Mouse (Mus musculus) liver, postnatal 0 days (tissue): Measurements from ENCODE around the gene Ctsw. TPM values are rescaled to one million over a fixed set of nuclear protein-coding genes. Genes with fewer than 3 reads are reported as not detected.

Source experiments
- ATAC-seq: fragments of 200-750 bp; cut with Nextera tagmentation; 2 replicates; pipeline ENCODE4 v1.8.0; 2017; ENCODE audit warnings: mild to moderate bottlenecking, moderate library complexity
- DNase-seq: peaks from one replicate; pipeline ENCODE4 v3.0.0-alpha.2; 2016
- H3K27ac ChIP-seq: fragments of 300-500 bp; sonication (generic); 2 replicates; pipeline ENCODE4 v1.5.1; 2014; ENCODE audit warnings: antibody characterized with exemption, moderate library complexity, mild to moderate bottlenecking, low read depth
- H3K27me3 ChIP-seq: fragments of 300-500 bp; sonication (generic); 2 replicates; pipeline ENCODE4 v1.6.1; 2014; ENCODE audit warnings: low read length, control low read depth, mixed read lengths; ENCODE audit not compliant: insufficient read depth
- H3K36me3 ChIP-seq: fragments of 300-500 bp; sonication (generic); replicated peaks from 2 replicates; pipeline ENCODE4 v1.6.1; 2014; ENCODE audit warnings: mild to moderate bottlenecking, control low read depth, low read length, moderate library complexity, mixed read lengths; ENCODE audit not compliant: insufficient read depth
- H3K4me1 ChIP-seq: fragments of 300-500 bp; sonication (generic); 2 replicates; pipeline ENCODE4 v1.6.1; 2014; ENCODE audit warnings: antibody characterized with exemption, mild to moderate bottlenecking, control low read depth; ENCODE audit not compliant: insufficient read depth
- H3K4me2 ChIP-seq: fragments of 300-500 bp; sonication (generic); 2 replicates; pipeline ENCODE4 v1.6.1; 2014; ENCODE audit warnings: low read depth, mild to moderate bottlenecking, low read length, moderate library complexity, mixed read lengths
- H3K4me3 ChIP-seq: fragments of 300-500 bp; sonication (generic); 2 replicates; pipeline ENCODE4 v1.5.1; 2014; ENCODE audit warnings: low read depth, low read length
- H3K9ac ChIP-seq: fragments of 300-500 bp; sonication (generic); replicated peaks from 2 replicates; pipeline ENCODE4 v1.6.1; 2014; ENCODE audit warnings: mild to moderate bottlenecking, moderate library complexity
- H3K9me3 ChIP-seq: fragments of 300-500 bp; sonication (generic); 2 replicates; pipeline ENCODE4 v1.6.1; 2016; ENCODE audit warnings: mild to moderate bottlenecking, control low read depth, low read length, mixed read lengths
- CTCF ChIP-seq: sonication (generic); IDR thresholded peaks from 2 replicates; pipeline ENCODE4 v1.5.1; 2016; ENCODE audit warnings: antibody characterized with exemption, low read depth
- EP300 ChIP-seq: IDR thresholded peaks from 2 replicates; pipeline ENCODE4 v1.6.1; 2016; ENCODE audit warnings: antibody characterized with exemption, low read depth, mild to moderate bottlenecking
- WGBS: fragments of 180-500 bp; shearing (Covaris S2); extraction: QIAGEN DNeasy Blood & Tissue Kit; methylation state at CpG from one replicate; pipeline ENCODE4 v1.1.7; 2014; ENCODE audit not compliant: insufficient replicate concordance; 5-methylcytosine and 5-hydroxymethylcytosine counted together
- polyA plus RNA-seq: library from polyadenylated mRNA; unstranded; fragments of >200 nt; fragmentation: Nextera tagmentation; extraction: Ambion mirVana; gene quantifications from 2 replicates; pipeline ENCODE4 v1.2.1, GENCODE M21; 2015

The Ctsw gene
- polyA plus RNA-seq, result 1.4 and 1.9 TPM in 2 replicates

GRCm38 (mm10) chr19:5468374-5468773 is at the start of gene Ctsw:
Gene Ctsw (minus strand): TSS chr19:5468507.
- peaks cover 25% of the 10 kb centered on the region for H3K36me3 ChIP-seq
- ATAC-seq, result no peak
- TF ChIP-seq CTCF, result no peak
- TF ChIP-seq EP300, result no peak

GRCm38 (mm10) chr19:5516906-5517505 is 48.7 kb upstream of the Ctsw start:
- Histone ChIP-seq H3K4me3 (no peak overlapping the region), H3K36me3 (no peaks in the 10 kb centered on the region), H3K27ac (no peak overlapping the region), H3K4me1 (peaks cover 8% of the 10 kb centered on the region; the same call in 1 of the 2 replicates), H3K9ac (no peak overlapping the region), H3K4me2 (no peak overlapping the region), H3K27me3 (no peaks in the 10 kb centered on the region), H3K9me3 (no peaks in the 10 kb centered on the region)
- TF ChIP-seq EP300, result no peak
- peak; percentile 18; the same call in 1 of the 2 replicates for TF ChIP-seq CTCF
- 77% methylated on average over 8 of the region's 8 CpGs for WGBS
- ATAC-seq, result no peak
- no peak for DNase-seq

More at GRCm38 (mm10) chr19:5468374-5468773, at the start of gene Ctsw:
- Histone ChIP-seq H3K27me3 (no peaks in the 10 kb centered on the region), H3K4me1 (no peaks in the 10 kb centered on the region), H3K4me2 (no peak within 1 kb of the TSS), H3K27ac (no peak within 1 kb of the TSS), H3K9me3 (no peaks in the 10 kb centered on the region), H3K9ac (no peak within 1 kb of the TSS), H3K4me3 (no peak within 1 kb of the TSS)
- DNase-seq, result no peak
- 39% methylated on average over 5 of the region's 5 CpGs for WGBS

DNA sequence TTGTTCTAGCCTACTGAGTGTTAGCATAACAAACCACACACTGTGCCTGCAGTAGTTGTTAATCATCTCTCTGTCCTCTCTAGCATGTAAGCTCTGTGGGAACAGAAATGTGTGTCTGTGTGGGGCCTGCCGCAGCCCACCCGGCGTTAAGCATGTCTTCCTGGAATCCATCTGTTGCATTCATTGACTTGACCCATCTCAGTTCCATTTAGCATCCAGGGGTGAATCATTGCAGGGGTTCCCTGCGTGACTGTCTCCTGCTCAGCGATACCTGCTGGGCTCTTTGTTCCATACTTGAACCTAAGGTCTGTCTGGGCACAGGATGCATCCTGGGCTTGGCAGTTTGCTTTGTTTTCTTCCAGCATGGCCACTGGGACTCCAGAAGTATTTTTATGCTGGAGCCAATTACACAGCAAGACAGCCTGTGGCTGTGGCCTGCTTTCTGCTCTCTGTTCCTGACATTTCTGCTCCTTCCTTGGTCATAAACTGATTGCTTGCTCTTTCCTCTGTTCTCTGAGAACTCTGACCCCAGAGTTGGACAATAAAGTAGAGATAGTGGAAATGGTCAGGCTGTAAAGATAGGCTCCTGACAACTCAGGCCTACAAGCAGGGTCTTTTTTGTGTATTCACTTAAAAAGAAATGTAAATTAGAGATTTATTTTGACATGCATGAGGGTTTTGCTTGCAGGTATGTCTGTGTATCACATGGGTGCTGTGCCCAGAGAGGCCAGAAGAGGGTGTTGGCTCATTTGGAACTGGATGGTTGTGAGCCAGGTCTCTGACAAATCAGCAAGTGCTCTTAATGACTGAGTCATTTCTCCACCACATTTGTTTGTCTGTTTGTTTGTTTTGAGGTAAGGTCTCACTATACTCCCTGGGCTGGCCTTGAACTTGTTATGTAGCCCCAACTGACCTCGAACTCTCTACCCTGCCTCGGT is 47.8 kb upstream of the Ctsw start:
- no peak for DNase-seq

GRCm38 (mm10) chr19:5513005-5513349 is 44.7 kb upstream of the Ctsw start:
- H3K4me1 ChIP-seq, result peaks cover 29% of the 10 kb centered on the region

More for the DNA sequence above, 47.8 kb upstream of the Ctsw start:
- Histone ChIP-seq H3K36me3 (no peaks in the 10 kb centered on the region), H3K27ac (no peak overlapping the region), H3K4me1 (peaks cover 15% of the 10 kb centered on the region), H3K27me3 (no peaks in the 10 kb centered on the region), H3K9ac (no peak overlapping the region), H3K9me3 (no peaks in the 10 kb centered on the region), H3K4me3 (no peak overlapping the region), H3K4me2 (no peak overlapping the region)
- no peak for ATAC-seq
- TF ChIP-seq CTCF (peak; percentile 39), EP300 (no peak)
- WGBS, result 80% methylated on average over 7 of the region's 7 CpGs

GRCm38 (mm10) chr19:5512091-5513004 is 44.0 kb upstream of the Ctsw start:
- H3K36me3 ChIP-seq, result no peaks in the 10 kb centered on the region
- no peaks in the 10 kb centered on the region for H3K9me3 ChIP-seq
- H3K27ac ChIP-seq, result peak overlapping the region; percentile 78
- peak overlapping the region; percentile 24 for H3K4me3 ChIP-seq
- peak overlapping the region; percentile 92 for H3K4me2 ChIP-seq
- peak overlapping the region; percentile 38; the same call in 1 of the 2 replicates for H3K9ac ChIP-seq
- 30% methylated on average over 12 of the region's 12 CpGs for WGBS
- ATAC-seq (no peak), DNase-seq (peak; percentile 47)
- no peak for TF ChIP-seq CTCF
- no peak for TF ChIP-seq EP300
- peaks cover 29% of the 10 kb centered on the region for H3K4me1 ChIP-seq
- no peaks in the 10 kb centered on the region for H3K27me3 ChIP-seq

More at GRCm38 (mm10) chr19:5513005-5513349, 44.7 kb upstream of the Ctsw start:
- WGBS, result 68% methylated on average over 3 of the region's 3 CpGs
- DNase-seq, result no peak
- ATAC-seq, result no peak
- no peaks in the 10 kb centered on the region for H3K36me3 ChIP-seq
- H3K27ac ChIP-seq, result peak overlapping the region; percentile 78; the same call in 1 of the 2 replicates
- TF ChIP-seq EP300 (no peak), CTCF (no peak)
- no peaks in the 10 kb centered on the region for H3K27me3 ChIP-seq
- no peak overlapping the region for H3K9ac ChIP-seq
- H3K4me3 ChIP-seq, result 0 out of 2 replicates have a peak overlapping the region, but pooled peaks have one; percentile 24
- peak overlapping the region; percentile 92; the same call in 1 of the 2 replicates for H3K4me2 ChIP-seq
- no peaks in the 10 kb centered on the region for H3K9me3 ChIP-seq
